Mouse (Mus musculus) stomach, embryonic 16.5 days (tissue): Measurements from ENCODE around the gene Tm2d1. TPM values are rescaled to one million over a fixed set of nuclear protein-coding genes. Genes with fewer than 3 reads are reported as not detected.

Experiments used
- ATAC-seq: fragments of 200-750 bp; cut with Nextera tagmentation; 2 replicates; pipeline ENCODE4 v1.8.0; 2017; ENCODE audit warnings: moderate number of reproducible peaks, moderate TSS enrichment; ENCODE audit not compliant: insufficient read depth, low FRiP score
- H3K27ac ChIP-seq: fragments of 300-500 bp; sonication (generic); 2 replicates; pipeline ENCODE4 v1.5.1; 2014; ENCODE audit warnings: low read length
- H3K27me3 ChIP-seq: fragments of 300-500 bp; sonication (generic); 2 replicates; pipeline ENCODE4 v1.6.1; 2014; ENCODE audit warnings: low read length, control low read depth, mixed read lengths; ENCODE audit not compliant: control insufficient read depth, insufficient read depth
- H3K36me3 ChIP-seq: fragments of 300-500 bp; sonication (generic); 2 replicates; pipeline ENCODE4 v1.6.1; 2014; ENCODE audit warnings: low read length; ENCODE audit not compliant: control insufficient read depth, insufficient read depth
- H3K4me1 ChIP-seq: fragments of 300-500 bp; sonication (generic); 2 replicates; pipeline ENCODE4 v1.6.1; 2014; ENCODE audit warnings: low read length, control low read depth, mixed read lengths; ENCODE audit not compliant: control insufficient read depth, insufficient read depth
- H3K4me2 ChIP-seq: fragments of 300-500 bp; sonication (generic); 2 replicates; pipeline ENCODE4 v1.6.1; 2014; ENCODE audit warnings: low read depth, low read length, mixed read lengths
- H3K4me3 ChIP-seq: fragments of 300-500 bp; sonication (generic); replicated peaks from 2 replicates; pipeline ENCODE4 v1.5.1; 2014; ENCODE audit warnings: mild to moderate bottlenecking, low read length
- H3K9ac ChIP-seq: fragments of 300-500 bp; sonication (generic); 2 replicates; pipeline ENCODE4 v1.6.1; 2014; ENCODE audit warnings: low read length
- H3K9me3 ChIP-seq: fragments of 300-500 bp; sonication (generic); replicated peaks from 2 replicates; pipeline ENCODE4 v1.6.1; 2016; ENCODE audit warnings: low read length, control low read depth; ENCODE audit not compliant: control insufficient read depth
- WGBS: fragments of 180-500 bp; shearing (Covaris S2); extraction: QIAGEN DNeasy Blood & Tissue Kit; methylation state at CpG from one replicate; pipeline ENCODE4 v1.1.7; 2014; 5-methylcytosine and 5-hydroxymethylcytosine counted together
- polyA plus RNA-seq: library from polyadenylated mRNA; unstranded; fragments of >200 nt; fragmentation: Nextera tagmentation; extraction: Ambion mirVana; gene quantifications from 2 replicates; pipeline ENCODE4 v1.2.1, GENCODE M21; 2015

Tm2d1 gene
- polyA plus RNA-seq, 1 experiment from 2014 or later = 90.3 TPM

DNA sequence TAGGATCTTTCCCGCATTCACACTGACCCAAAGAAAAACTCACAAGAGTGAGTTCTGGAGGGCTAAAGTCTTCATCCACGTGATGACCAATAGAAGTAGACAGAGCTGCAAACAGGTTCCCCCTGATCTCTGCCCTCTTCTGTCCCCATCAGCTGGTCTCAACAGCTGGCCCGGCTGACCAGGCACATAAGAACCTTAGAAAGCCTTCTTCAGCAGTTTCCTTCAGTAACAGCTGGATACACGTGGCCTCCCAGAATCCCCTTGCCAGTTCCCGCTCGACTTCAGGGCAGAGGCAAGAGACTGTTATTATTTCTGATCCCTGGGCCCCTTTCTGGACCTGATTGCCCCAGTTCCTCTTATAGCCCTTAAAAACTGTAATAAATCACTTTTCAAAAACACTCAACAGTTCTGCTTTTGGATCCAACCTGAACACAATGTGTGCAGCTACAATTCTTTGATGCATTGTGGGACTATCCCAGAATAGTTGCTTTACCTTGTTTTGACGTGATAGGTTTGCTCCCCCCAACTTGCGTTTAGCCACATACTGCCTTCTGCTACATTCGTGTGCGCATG lies 43.0 kb downstream of the Tm2d1 start:
- Histone ChIP-seq H3K27ac (no peak overlapping the region), H3K9ac (no peak overlapping the region), H3K4me3 (no peak overlapping the region), H3K36me3 (no peaks in the 10 kb centered on the region), H3K9me3 (no peaks in the 10 kb centered on the region; the same call in 1 of the 2 replicates), H3K4me1 (peaks cover 2% of the 10 kb centered on the region; the same call in 1 of the 2 replicates), H3K4me2 (no peak overlapping the region), H3K27me3 (no peaks in the 10 kb centered on the region)
- WGBS = 53% methylated on average over 10 of the region's 10 CpGs
- no peak for ATAC-seq

DNA sequence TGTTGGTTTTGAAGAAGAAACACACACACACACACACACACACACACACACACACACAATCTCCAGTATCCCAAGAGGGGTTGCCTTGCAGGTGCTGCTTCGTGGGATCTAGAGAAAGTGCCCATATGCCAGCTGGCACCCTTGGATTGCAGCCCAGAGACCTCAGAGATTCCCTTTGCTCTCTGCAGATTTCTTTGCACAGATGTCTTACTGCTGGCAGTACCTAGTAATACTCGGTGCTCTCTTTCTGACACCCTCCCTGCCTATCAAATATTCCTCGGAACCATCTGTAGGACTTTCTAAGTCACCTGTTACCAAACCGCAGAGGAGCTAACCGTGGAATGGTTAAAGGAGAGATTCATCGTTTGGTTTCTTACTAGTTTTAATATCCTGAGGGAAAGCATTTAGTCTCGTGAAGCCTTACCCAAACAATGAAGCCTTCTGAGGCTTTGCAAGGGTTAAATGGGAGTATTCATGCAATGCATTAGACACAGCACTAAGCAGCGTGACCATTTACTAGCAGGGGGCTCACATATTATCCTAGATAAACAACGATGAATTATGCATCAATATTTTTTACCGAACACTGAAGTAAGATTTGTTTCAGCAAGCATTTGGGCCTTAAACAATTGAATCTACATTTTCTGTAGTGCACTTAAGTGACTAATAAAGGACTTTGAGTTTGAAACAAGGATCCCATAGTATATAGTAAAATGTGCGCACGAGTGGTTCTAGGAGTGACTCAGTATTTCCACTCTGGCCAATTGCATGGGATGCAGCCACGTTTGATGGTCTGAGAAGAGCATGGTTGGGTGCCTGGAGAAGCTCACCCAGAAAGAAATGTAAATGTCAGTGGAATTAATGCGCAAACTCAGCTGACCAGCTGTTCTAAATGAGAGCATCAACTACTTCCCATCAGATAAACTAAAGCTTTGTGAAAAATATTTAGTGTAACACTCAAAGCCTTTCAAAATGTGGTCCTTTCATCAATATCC lies 44.2 kb downstream of the Tm2d1 start:
- no peak overlapping the region for H3K4me2 ChIP-seq
- H3K9ac ChIP-seq = no peak overlapping the region
- H3K27me3 ChIP-seq = no peaks in the 10 kb centered on the region
- no peaks in the 10 kb centered on the region for H3K36me3 ChIP-seq
- H3K4me3 ChIP-seq = no peak overlapping the region
- H3K4me1 ChIP-seq = peaks cover 2% of the 10 kb centered on the region; the same call in 1 of the 2 replicates
- 54% methylated on average over 14 of the region's 14 CpGs for WGBS
- no peak overlapping the region for H3K27ac ChIP-seq
- ATAC-seq = no peak
- H3K9me3 ChIP-seq = no peaks in the 10 kb centered on the region; the same call in 1 of the 2 replicates

DNA sequence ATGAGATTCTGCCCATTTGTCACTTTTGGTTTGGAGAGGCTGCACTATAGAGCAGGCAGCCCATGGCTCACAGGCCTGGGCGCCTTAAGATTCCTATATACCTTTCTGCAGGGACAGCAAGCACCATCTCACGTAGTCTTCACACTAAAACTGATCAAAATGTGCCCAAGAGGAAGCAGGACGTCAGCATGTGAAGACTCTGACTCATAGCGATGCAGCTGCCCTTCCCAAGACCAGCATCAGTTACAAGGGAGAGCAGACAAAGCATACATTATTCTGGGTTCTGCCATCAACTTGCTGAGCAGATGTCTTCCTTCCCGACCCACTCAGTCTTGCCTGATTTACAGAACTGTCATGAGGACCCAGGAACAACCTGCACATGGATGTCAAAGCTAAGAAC lies 45.9 kb downstream of the Tm2d1 start:
- Histone ChIP-seq H3K27ac (no peak overlapping the region), H3K9me3 (no peaks in the 10 kb centered on the region), H3K4me3 (no peak overlapping the region), H3K36me3 (no peaks in the 10 kb centered on the region), H3K4me1 (peaks cover 2% of the 10 kb centered on the region; the same call in 1 of the 2 replicates), H3K27me3 (no peaks in the 10 kb centered on the region), H3K4me2 (no peak overlapping the region), H3K9ac (no peak overlapping the region)
- 65% methylated on average over 5 of the region's 5 CpGs for WGBS
- no peak for ATAC-seq

DNA sequence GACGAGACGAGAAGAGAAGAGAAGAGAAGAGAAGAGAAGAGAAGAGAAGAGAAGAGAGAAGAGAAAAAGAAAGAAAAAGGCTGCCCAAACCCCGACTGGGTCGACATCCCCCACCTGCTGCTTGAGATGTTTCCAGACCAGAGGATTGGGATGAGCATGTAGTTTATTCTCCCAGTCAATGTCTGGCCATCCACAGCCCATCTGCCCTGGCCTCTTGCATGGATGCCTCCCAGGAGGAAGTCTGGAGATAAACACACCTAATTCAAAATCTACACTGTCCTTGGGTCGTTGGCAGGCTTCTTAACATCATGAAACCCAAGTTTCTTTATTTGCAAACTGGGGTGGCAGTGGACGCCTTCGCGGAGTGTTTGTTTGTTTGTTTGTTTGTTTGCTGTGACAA lies 47.4 kb downstream of the Tm2d1 start:
- no peak overlapping the region for H3K27ac ChIP-seq
- 56% methylated on average over 8 of the region's 8 CpGs for WGBS
- H3K4me2 ChIP-seq = no peak overlapping the region
- H3K4me3 ChIP-seq = no peak overlapping the region
- H3K4me1 ChIP-seq = peaks cover 2% of the 10 kb centered on the region; the same call in 1 of the 2 replicates
- no peak for ATAC-seq
- H3K36me3 ChIP-seq = no peaks in the 10 kb centered on the region
- H3K27me3 ChIP-seq = no peaks in the 10 kb centered on the region
- no peak overlapping the region for H3K9ac ChIP-seq
- no peaks in the 10 kb centered on the region for H3K9me3 ChIP-seq

DNA sequence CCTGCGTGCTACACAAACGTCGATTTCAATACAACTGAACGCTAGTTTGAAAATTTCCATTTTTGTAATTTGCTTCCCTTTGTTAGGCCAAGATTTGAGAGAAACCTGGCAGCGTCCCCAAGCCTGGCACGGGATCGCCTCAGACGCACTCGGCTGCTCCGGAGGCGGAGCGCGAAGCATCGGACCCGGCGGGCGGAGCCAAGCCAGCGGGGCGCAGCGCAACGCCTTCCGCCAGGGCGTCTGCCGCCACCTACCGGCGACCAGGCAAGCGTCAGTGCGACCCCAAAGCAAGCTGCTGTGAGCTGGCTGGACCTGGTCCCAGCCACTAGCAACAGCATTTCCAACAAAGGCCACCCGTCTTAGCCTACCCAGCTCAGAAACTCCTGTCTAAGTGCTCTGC lies 60.9 kb downstream of the Tm2d1 start:
- Histone ChIP-seq H3K9ac (peak overlapping the region; percentile 72), H3K27me3 (no peaks in the 10 kb centered on the region), H3K4me3 (peak overlapping the region; percentile 50), H3K27ac (peak overlapping the region; percentile 87), H3K4me2 (peak overlapping the region; percentile 80), H3K4me1 (peaks cover 5% of the 10 kb centered on the region; the same call in 1 of the 2 replicates), H3K36me3 (no peaks in the 10 kb centered on the region), H3K9me3 (peaks cover 4% of the 10 kb centered on the region; the same call in 1 of the 2 replicates)
- ATAC-seq = peak; percentile 91
- WGBS = under 1% methylated on average over 29 of the region's 29 CpGs

DNA sequence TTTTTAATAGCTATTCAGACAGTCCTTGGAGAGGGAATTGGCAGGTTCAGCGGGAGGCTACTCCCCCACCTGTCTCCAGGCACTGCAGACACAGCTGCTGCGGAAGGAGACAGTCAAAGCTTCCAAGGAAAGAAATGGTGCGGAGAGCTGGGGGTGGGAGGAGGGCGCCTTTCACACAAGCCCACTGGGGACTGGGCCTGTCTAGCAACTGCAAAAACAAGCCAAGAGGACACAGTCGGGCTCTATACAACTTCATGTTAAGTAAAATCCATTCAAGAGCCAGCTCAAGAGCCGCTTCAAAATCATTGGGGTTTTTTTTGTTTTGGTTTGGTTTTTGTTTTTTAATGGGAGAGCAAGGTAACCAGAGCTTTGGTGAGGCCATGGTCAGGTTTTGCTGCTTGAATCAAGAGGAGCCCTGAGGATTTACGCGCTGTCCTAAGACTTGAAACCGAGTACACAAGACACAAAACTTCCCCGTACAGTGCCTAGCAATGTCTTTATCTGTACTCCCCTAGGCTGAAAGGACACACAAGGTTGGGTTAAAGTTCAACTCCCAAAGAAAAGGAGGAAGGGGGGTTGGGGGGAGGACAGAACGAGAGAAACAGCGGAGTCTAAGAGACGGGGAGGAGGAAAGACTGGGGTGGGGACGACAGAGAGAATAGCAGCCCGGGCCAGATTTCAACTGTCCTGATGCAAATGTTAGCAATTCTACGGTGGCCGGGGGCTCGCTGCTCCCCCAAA lies 61.6 kb downstream of the Tm2d1 start:
- ATAC-seq = peak; percentile 48; the same call in 1 of the 2 replicates

DNA sequence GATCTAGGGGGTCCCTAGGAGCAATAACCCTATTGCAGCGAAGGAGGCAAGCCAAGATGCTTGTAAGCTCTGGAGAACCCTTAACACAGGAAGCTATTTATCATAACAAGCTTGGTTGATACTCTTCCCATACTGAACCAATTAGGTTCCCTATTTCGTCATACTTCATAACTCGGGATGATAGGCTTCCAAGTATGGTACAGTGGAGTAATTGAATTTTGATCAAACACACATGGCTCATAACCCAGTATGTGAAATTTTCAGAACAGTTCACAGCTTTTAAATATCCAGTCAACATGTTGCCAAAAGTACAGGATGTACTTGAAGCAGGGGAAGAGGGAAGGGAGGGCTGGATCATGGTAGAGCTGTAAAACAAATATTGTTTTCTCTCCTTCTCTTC lies 64.3 kb downstream of the Tm2d1 start:
- Histone ChIP-seq H3K4me1 (peaks cover 5% of the 10 kb centered on the region; the same call in 1 of the 2 replicates), H3K27ac (no peak overlapping the region), H3K9ac (no peak overlapping the region), H3K4me2 (no peak overlapping the region), H3K36me3 (no peaks in the 10 kb centered on the region), H3K4me3 (no peak overlapping the region), H3K27me3 (no peaks in the 10 kb centered on the region), H3K9me3 (no peaks in the 10 kb centered on the region)
- peak; percentile 45; the same call in 1 of the 2 replicates for ATAC-seq
- WGBS = 44% methylated on average over 3 of the region's 3 CpGs

More for the DNA sequence above, 61.6 kb downstream of the Tm2d1 start:
- peak overlapping the region; percentile 87 for H3K27ac ChIP-seq
- H3K4me3 ChIP-seq = peak overlapping the region; percentile 50
- WGBS = 5% methylated on average over 18 of the region's 18 CpGs
- H3K9ac ChIP-seq = peak overlapping the region; percentile 72
- H3K4me2 ChIP-seq = peak overlapping the region; percentile 80
- no peaks in the 10 kb centered on the region for H3K36me3 ChIP-seq
- H3K27me3 ChIP-seq = no peaks in the 10 kb centered on the region
- H3K4me1 ChIP-seq = peaks cover 5% of the 10 kb centered on the region; the same call in 1 of the 2 replicates
- H3K9me3 ChIP-seq = peaks cover 3% of the 10 kb centered on the region; the same call in 1 of the 2 replicates

DNA sequence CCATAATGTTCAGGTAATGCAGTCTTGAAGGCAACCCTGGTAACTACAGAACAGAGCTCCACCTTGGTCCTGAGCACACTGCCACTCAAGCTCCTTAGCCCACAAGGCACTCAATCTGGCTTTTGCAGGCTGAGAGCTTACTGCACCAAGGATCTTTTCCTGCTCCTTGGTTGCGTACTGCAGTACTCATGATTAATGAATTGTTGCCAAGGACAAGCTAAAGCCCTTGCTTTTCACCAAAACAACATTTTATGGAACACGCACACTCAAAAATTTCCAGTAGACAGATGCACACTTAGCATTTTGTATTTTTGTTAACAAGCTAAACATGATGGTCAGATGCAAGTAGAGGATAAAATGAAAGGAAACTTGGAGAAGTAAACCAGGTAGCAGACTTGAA lies 66.0 kb downstream of the Tm2d1 start:
- peaks cover 5% of the 10 kb centered on the region; the same call in 1 of the 2 replicates for H3K4me1 ChIP-seq
- no peak overlapping the region for H3K27ac ChIP-seq
- no peak overlapping the region for H3K4me2 ChIP-seq
- H3K4me3 ChIP-seq = no peak overlapping the region
- H3K9me3 ChIP-seq = no peaks in the 10 kb centered on the region
- H3K36me3 ChIP-seq = no peaks in the 10 kb centered on the region
- H3K27me3 ChIP-seq = no peaks in the 10 kb centered on the region
- H3K9ac ChIP-seq = no peak overlapping the region
- no peak for ATAC-seq
- WGBS = 83% methylated on average over 2 of the region's 2 CpGs
